Mouse (Mus musculus) MEL (cell line): ENCODE data around the gene Slc24a1. TPM values are rescaled to one million over a fixed set of nuclear protein-coding genes. Genes with fewer than 3 reads are reported as not detected.

Experiments
- DNase-seq: peaks from one replicate; pipeline ENCODE4 v3.0.0; 2011; ENCODE audit warnings: low read depth, low spot score
- H3K27ac ChIP-seq: 2 replicates; pipeline ENCODE4 v1.5.1; 2012; ENCODE audit warnings: low read depth, mild to moderate bottlenecking, control low read depth, low read length, moderate library complexity; ENCODE audit not compliant: control insufficient read depth
- H3K27me3 ChIP-seq, 2 experiments: fragments of 150-350 bp in 1 of 2; sonication (generic) in 1 of 2; 2 replicates each; pipeline ENCODE4 v1.6.1; 2012; ENCODE audit warnings: low read length in 2 of 2, mild to moderate bottlenecking in 2 of 2, improper control_type of control experiment in 1 of 2, moderate library complexity in 1 of 2; ENCODE audit not compliant: insufficient read depth in 2 of 2, control insufficient read depth in 1 of 2
- H3K36me3 ChIP-seq, 2 experiments: 2 replicates each; pipeline ENCODE4 v1.6.1; 2012 to 2014; ENCODE audit warnings: low read length in 2 of 2, improper control_type of control experiment in 1 of 2, inconsistent platforms in 1 of 2, mild to moderate bottlenecking in 1 of 2; ENCODE audit not compliant: insufficient read depth in 2 of 2, control insufficient read depth in 1 of 2
- H3K4me1 ChIP-seq, 2 experiments: fragments of 150-350 bp in 1 of 2; sonication (generic) in 1 of 2; 2 replicates each; pipeline ENCODE4 v1.6.1; 2012; ENCODE audit warnings: low read length in 2 of 2, improper control_type of control experiment in 1 of 2, mild to moderate bottlenecking in 1 of 2; ENCODE audit not compliant: insufficient read depth in 2 of 2, control insufficient read depth in 1 of 2
- H3K4me3 ChIP-seq, 2 experiments: fragments of 150-350 bp in 1 of 2; sonication (generic) in 1 of 2; 2 replicates each; pipeline ENCODE4 v1.5.1; 2012; ENCODE audit warnings: low read depth in 2 of 2, low read length in 2 of 2, mild to moderate bottlenecking in 2 of 2, moderate library complexity in 2 of 2, control low read depth in 1 of 2, improper control_type of control experiment in 1 of 2; ENCODE audit not compliant: control insufficient read depth in 1 of 2, insufficient read depth in 1 of 2
- H3K79me2 ChIP-seq: 2 replicates; pipeline ENCODE4 v1.6.1; 2012; ENCODE audit warnings: mild to moderate bottlenecking, low read length, moderate library complexity; ENCODE audit not compliant: control insufficient read depth, poor library complexity, insufficient read depth
- H3K9ac ChIP-seq: 2 replicates; pipeline ENCODE4 v1.6.1; 2012; ENCODE audit warnings: low read depth, mild to moderate bottlenecking, control low read depth, low read length, moderate library complexity; ENCODE audit not compliant: control insufficient read depth, poor library complexity, severe bottlenecking
- H3K9me3 ChIP-seq: fragments of 150-350 bp; sonication (generic); replicated peaks from 2 replicates; pipeline ENCODE4 v1.6.1; 2012; ENCODE audit warnings: mild to moderate bottlenecking, low read length, improper control_type of control experiment, moderate library complexity; ENCODE audit not compliant: insufficient read depth
- CHD2 ChIP-seq: IDR thresholded peaks from 2 replicates; pipeline ENCODE4 v1.6.1; 2011; ENCODE audit warnings: low read length, improper control_type of control experiment
- E2F4 ChIP-seq: IDR thresholded peaks from 2 replicates; pipeline ENCODE4 v1.6.1; 2011; ENCODE audit warnings: low read depth, low read length, improper control_type of control experiment, borderline replicate concordance
- ETS1 ChIP-seq: IDR thresholded peaks from 2 replicates; pipeline ENCODE4 v1.6.1; 2012; ENCODE audit warnings: low read depth, mild to moderate bottlenecking, inconsistent platforms, low read length, improper control_type of control experiment, moderate library complexity
- GATA1 ChIP-seq: IDR thresholded peaks from 2 replicates; pipeline ENCODE4 v1.6.1; 2011; ENCODE audit warnings: low read depth, low read length, improper control_type of control experiment
- HCFC1 ChIP-seq: IDR thresholded peaks from 2 replicates; pipeline ENCODE4 v1.6.1; 2012; ENCODE audit warnings: low read depth, mild to moderate bottlenecking, inconsistent platforms, low read length, improper control_type of control experiment, moderate library complexity
- MAFK ChIP-seq: IDR thresholded peaks from 2 replicates; pipeline ENCODE4 v1.6.1; 2011; ENCODE audit warnings: low read depth, mild to moderate bottlenecking, low read length, improper control_type of control experiment, borderline replicate concordance
- MAZ ChIP-seq: IDR thresholded peaks from 2 replicates; pipeline ENCODE4 v1.6.1; 2012; ENCODE audit warnings: low read depth, mild to moderate bottlenecking, inconsistent platforms, low read length, improper control_type of control experiment
- MXI1 ChIP-seq: IDR thresholded peaks from 2 replicates; pipeline ENCODE4 v1.6.1; 2011; ENCODE audit warnings: mild to moderate bottlenecking, low read depth, low read length, improper control_type of control experiment
- NELFE ChIP-seq: IDR thresholded peaks from 2 replicates; pipeline ENCODE4 v1.6.1; 2011; ENCODE audit warnings: low read depth, low read length, improper control_type of control experiment
- NRF1 ChIP-seq: IDR thresholded peaks from 2 replicates; pipeline ENCODE4 v1.6.1; 2014; ENCODE audit warnings: low read depth, mild to moderate bottlenecking, inconsistent platforms, low read length, improper control_type of control experiment, moderate library complexity; ENCODE audit not compliant: poor library complexity, insufficient read depth, severe bottlenecking
- POLR2A ChIP-seq, 2 experiments: IDR thresholded peaks; 2 replicates each; pipeline ENCODE4 v1.6.1; 2011 to 2012; ENCODE audit warnings: low read length in 2 of 2, mild to moderate bottlenecking in 2 of 2, control low read depth in 1 of 2, improper control_type of control experiment in 1 of 2, low read depth in 1 of 2, moderate library complexity in 1 of 2; ENCODE audit not compliant: control insufficient read depth in 1 of 2, insufficient read depth in 1 of 2, poor library complexity in 1 of 2
- POLR2AphosphoS5 ChIP-seq: IDR thresholded peaks from 2 replicates; pipeline ENCODE4 v1.6.1; 2012; ENCODE audit warnings: low read depth, borderline replicate concordance, mild to moderate bottlenecking, inconsistent platforms, low read length, moderate library complexity, mixed read lengths
- RCOR1 ChIP-seq: IDR thresholded peaks from 2 replicates; pipeline ENCODE4 v1.6.1; 2012; ENCODE audit warnings: low read depth, mild to moderate bottlenecking, inconsistent platforms, low read length, improper control_type of control experiment
- SIN3A ChIP-seq: IDR thresholded peaks from 2 replicates; pipeline ENCODE4 v1.6.1; 2012; ENCODE audit warnings: low read length, improper control_type of control experiment, inconsistent platforms
- TBP ChIP-seq: IDR thresholded peaks from 2 replicates; pipeline ENCODE4 v1.8.0; 2011; ENCODE audit warnings: low read depth, low read length, improper control_type of control experiment
- UBTF ChIP-seq: IDR thresholded peaks from 2 replicates; pipeline ENCODE4 v1.6.1; 2012; ENCODE audit warnings: low read depth, mild to moderate bottlenecking, inconsistent platforms, low read length, improper control_type of control experiment, moderate library complexity, borderline replicate concordance; ENCODE audit not compliant: insufficient read depth
- ZMIZ1 ChIP-seq: IDR thresholded peaks from 2 replicates; pipeline ENCODE4 v1.6.1; 2012; ENCODE audit warnings: low read depth, mild to moderate bottlenecking, inconsistent platforms, low read length, improper control_type of control experiment, moderate library complexity
- ZNF384 ChIP-seq: IDR thresholded peaks from 2 replicates; pipeline ENCODE4 v1.6.1; 2012; ENCODE audit warnings: low read depth, mild to moderate bottlenecking, inconsistent platforms, low read length, improper control_type of control experiment
- polyA plus RNA-seq, 2 experiments: library from polyadenylated mRNA; stranded (reverse) in 1 of 2; unstranded in 1 of 2; fragments of >175 nt in 1 of 2; fragments of >200 nt in 1 of 2; gene quantifications; 2 replicates each; pipeline versions ENCODE4 v1.2.1 to v1.2.4; 2012; ENCODE audit warnings: low replicate concordance in 2 of 2, low read depth in 1 of 2; ENCODE audit not compliant: insufficient read length in 2 of 2, insufficient read depth in 1 of 2, missing spikeins in 1 of 2
- total RNA-seq: library from RNA; depleted of rRNA; stranded (reverse); fragments of 300-350 nt; gene quantifications from 2 replicates; pipeline ENCODE4 v1.2.3, GENCODE M21; 2012

Slc24a1 gene
- total and polyA plus RNA-seq, 3 experiments = 0.07 TPM; not detected in 2

- 0 out of 2 replicates have a peak, but pooled peaks have one; percentile 34 for TF ChIP-seq NRF1
- TF ChIP-seq MAZ = peak; percentile 87
- TF ChIP-seq CHD2 = no peak
- TF ChIP-seq NELFE = peak; percentile 92
- TF ChIP-seq ETS1 = peak; percentile 45; the same call in 1 of the 2 replicates
- TF ChIP-seq E2F4 = no peak
- no peak; the same call in 1 of the 2 replicates for TF ChIP-seq ZMIZ1
- TF ChIP-seq RCOR1 = peak; percentile 30; the same call in 1 of the 2 replicates
Measured at GRCm38 (mm10) chr9:64960117-64960977, 8.9 kb upstream of the Slc24a1 start, which contains the start of gene Ints14 (continued).

GRCm38 (mm10) chr9:64957276-64957675, 5.9 kb upstream of the Slc24a1 start:
- H3K79me2 ChIP-seq = peaks cover 7% of the 10 kb centered on the region
- H3K36me3 ChIP-seq = peaks cover 0 to 14% of the 10 kb centered on the region in 2 experiments; a peak in 2 of 4 replicates
- TF ChIP-seq UBTF = no peak
- TF ChIP-seq MAFK = no peak
- TF ChIP-seq POLR2AphosphoS5 = no peak
- peak; percentile 75 for TF ChIP-seq ZNF384
- H3K27ac ChIP-seq = no peak overlapping the region
- DNase-seq = no peak
- H3K27me3 ChIP-seq = no peaks in the 10 kb centered on the region
- peaks cover 0 to 17% of the 10 kb centered on the region in 2 experiments; a peak in 3 of 4 replicates for H3K4me1 ChIP-seq
- H3K4me3 ChIP-seq = no peak overlapping the region
- no peaks in the 10 kb centered on the region for H3K9me3 ChIP-seq
- H3K9ac ChIP-seq = no peak overlapping the region

- Histone ChIP-seq H3K9ac (peak overlapping the region; percentile 89), H3K4me3 (peak overlapping the region; percentile 68 to 75), H3K79me2 (peaks cover 2% of the 10 kb centered on the region; the same call in 1 of the 2 replicates), H3K27ac (peak overlapping the region; percentile 98), H3K27me3 (no peaks in the 10 kb centered on the region), H3K36me3 (peaks cover 0 to 10% of the 10 kb centered on the region in 2 experiments; a peak in 2 of 4 replicates), H3K4me1 (peaks cover 0 to 13% of the 10 kb centered on the region in 2 experiments; a peak in 1 of 4 replicates), H3K9me3 (no peaks in the 10 kb centered on the region)
- TF ChIP-seq POLR2A (IDR thresholded peaks at IDR 0.05; ENCODE audit: control insufficient read depth in 1 of 2, insufficient read depth in 1 of 2, low read depth in 1 of 2, low read length in 2 of 2, poor library complexity in 1 of 2) (peak in 1 of 2 experiments; percentile 62; a peak in 2 of 4 replicates), MXI1 (no peak), GATA1 (peak; percentile 43), ETS1 (no peak), ZMIZ1 (0 out of 2 replicates have a peak, but pooled peaks have one; percentile 10), NELFE (peak; percentile 35), SIN3A (peak; percentile 82), HCFC1 (peak; percentile 53; the same call in 1 of the 2 replicates), TBP (peak; percentile 58; the same call in 1 of the 2 replicates)
- DNase-seq = peak; percentile 87
Measured at GRCm38 (mm10) chr9:64956337-64956736, 4.9 kb upstream of the Slc24a1 start.
